Mouse (Mus musculus) intestine, embryonic 14.5 days (tissue): Measurements from ENCODE around the gene Sec24a. TPM values are rescaled to one million over a fixed set of nuclear protein-coding genes. Genes with fewer than 3 reads are reported as not detected.
"Not testable (repeated sequence)": the region's sequence is repeated elsewhere in the genome, so short reads cannot be mapped to it uniquely, and the experiment has no call there.

Experiments
- ATAC-seq: fragments of 200-750 bp; cut with Nextera tagmentation; replicated peaks from 2 replicates; pipeline ENCODE4 v1.8.0; 2017; ENCODE audit warnings: low read depth, moderate number of reproducible peaks, moderate TSS enrichment, moderate library complexity; ENCODE audit not compliant: low FRiP score, low TSS enrichment
- DNase-seq: peaks from one replicate; pipeline ENCODE4 v3.0.0-alpha.2; 2018; ENCODE audit warnings: low spot score
- H3K27ac ChIP-seq: fragments of 300-500 bp; sonication (generic); 2 replicates; pipeline ENCODE4 v1.5.1; 2014; ENCODE audit warnings: low read depth, mild to moderate bottlenecking, control low read depth
- H3K27me3 ChIP-seq: fragments of 300-500 bp; sonication (generic); replicated peaks from 2 replicates; pipeline ENCODE4 v1.6.1; 2014; ENCODE audit warnings: low read length, control low read depth; ENCODE audit not compliant: control insufficient read depth, insufficient read depth
- H3K36me3 ChIP-seq: fragments of 300-500 bp; sonication (generic); 2 replicates; pipeline ENCODE4 v1.6.1; 2014; ENCODE audit warnings: low read length, control low read depth; ENCODE audit not compliant: control insufficient read depth, insufficient read depth
- H3K4me1 ChIP-seq: fragments of 300-500 bp; sonication (generic); replicated peaks from 2 replicates; pipeline ENCODE4 v1.6.1; 2014; ENCODE audit warnings: low read length, control low read depth, mixed read lengths; ENCODE audit not compliant: control insufficient read depth, insufficient read depth
- H3K4me2 ChIP-seq: fragments of 300-500 bp; sonication (generic); 2 replicates; pipeline ENCODE4 v1.6.1; 2014; ENCODE audit warnings: low read length
- H3K4me3 ChIP-seq: fragments of 300-500 bp; sonication (generic); 2 replicates; pipeline ENCODE4 v1.5.1; 2014; ENCODE audit warnings: low read depth, low read length, control low read depth, mixed read lengths
- H3K9ac ChIP-seq: fragments of 300-500 bp; sonication (generic); 2 replicates; pipeline ENCODE4 v1.6.1; 2014; ENCODE audit warnings: mild to moderate bottlenecking, low read length
- H3K9me3 ChIP-seq: fragments of 300-500 bp; sonication (generic); 2 replicates; pipeline ENCODE4 v1.6.1; 2016; ENCODE audit warnings: low read length, control low read depth; ENCODE audit not compliant: control insufficient read depth
- WGBS: fragments of 180-500 bp; shearing (Covaris S2); extraction: QIAGEN DNeasy Blood & Tissue Kit; methylation state at CpG from one replicate; pipeline ENCODE4 v1.1.7; 2014; 5-methylcytosine and 5-hydroxymethylcytosine counted together
- polyA plus RNA-seq: library from polyadenylated mRNA; unstranded; fragments of >200 nt; fragmentation: Nextera tagmentation; extraction: Ambion mirVana; gene quantifications from 2 replicates; pipeline ENCODE4 v1.2.1, GENCODE M21; 2014

The Sec24a gene
- polyA plus RNA-seq, 1 experiment from 2014 or later, result 19.2 TPM

DNA sequence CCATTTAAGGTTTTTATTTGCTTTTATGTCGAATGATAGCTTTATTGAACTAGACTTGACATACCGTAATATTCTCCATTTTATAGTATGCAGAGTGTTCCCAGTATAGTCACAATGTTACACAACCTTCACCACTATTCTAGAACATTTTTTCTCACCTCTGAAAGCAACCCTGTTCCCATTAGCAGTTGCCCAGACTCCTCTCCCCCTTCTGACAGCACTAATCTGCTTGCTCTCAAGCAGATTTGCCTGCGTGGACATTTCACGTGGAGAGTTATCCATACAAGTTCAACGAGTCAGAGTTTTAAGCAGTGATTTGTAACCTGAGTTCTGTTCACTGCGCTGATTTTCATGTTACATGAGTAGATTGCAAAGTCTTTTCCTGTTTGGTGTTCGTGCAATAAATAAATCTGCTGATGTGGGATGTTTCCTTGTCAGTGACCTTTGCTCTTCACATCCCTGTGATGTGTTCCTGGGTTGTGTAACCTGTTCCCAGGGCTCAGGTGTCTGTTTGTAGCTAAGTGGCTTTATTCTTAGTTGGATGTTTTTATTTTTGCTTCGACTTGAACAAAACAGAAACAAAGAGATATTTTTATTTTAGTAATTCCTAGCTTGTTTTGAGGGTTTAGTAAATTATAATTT lies 4.3 kb upstream of the Sec24a start:
- no peak for ATAC-seq
- no peak overlapping the region for H3K9ac ChIP-seq
- H3K27ac ChIP-seq, result no peak overlapping the region

DNA sequence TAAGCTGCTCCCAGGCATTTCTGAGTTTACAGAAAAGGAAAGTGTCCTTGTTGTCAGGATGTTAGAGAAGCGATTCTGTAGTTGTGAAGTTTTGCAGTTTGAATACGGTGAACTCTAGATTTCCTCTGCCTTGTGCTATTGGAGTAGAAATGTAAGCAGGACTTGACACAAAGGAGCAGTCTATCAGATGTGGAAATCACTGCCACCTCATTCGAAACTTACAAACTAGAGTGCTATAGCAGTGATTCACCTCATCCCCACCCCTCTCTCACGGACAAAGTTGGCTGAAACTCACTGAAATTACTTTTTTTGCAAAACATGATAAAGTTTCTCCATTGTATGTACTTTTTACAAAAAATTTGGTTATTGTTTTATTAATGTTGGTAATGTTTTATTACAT lies 1.4 kb upstream of the Sec24a start:
- ATAC-seq (no peak), DNase-seq (no peak)
- no peaks in the 10 kb centered on the region for H3K27me3 ChIP-seq
- no peak overlapping the region for H3K9ac ChIP-seq
- no peaks in the 10 kb centered on the region for H3K9me3 ChIP-seq
- H3K4me3 ChIP-seq, result no peak overlapping the region
- no peak overlapping the region for H3K27ac ChIP-seq
- WGBS, result 72% methylated on average over 4 of the region's 4 CpGs
- H3K4me1 ChIP-seq, result peaks cover 7% of the 10 kb centered on the region
- peak overlapping the region; percentile 97 for H3K4me2 ChIP-seq
- no peaks in the 10 kb centered on the region for H3K36me3 ChIP-seq

More for the DNA sequence above, 4.3 kb upstream of the Sec24a start:
- 61% methylated on average over 8 of the region's 8 CpGs for WGBS
- Histone ChIP-seq H3K9me3 (no peaks in the 10 kb centered on the region), H3K27me3 (no peaks in the 10 kb centered on the region), H3K4me3 (no peak overlapping the region), H3K36me3 (no peaks in the 10 kb centered on the region), H3K4me1 (peaks cover 7% of the 10 kb centered on the region), H3K4me2 (no peak overlapping the region)
- DNase-seq, result no peak

DNA sequence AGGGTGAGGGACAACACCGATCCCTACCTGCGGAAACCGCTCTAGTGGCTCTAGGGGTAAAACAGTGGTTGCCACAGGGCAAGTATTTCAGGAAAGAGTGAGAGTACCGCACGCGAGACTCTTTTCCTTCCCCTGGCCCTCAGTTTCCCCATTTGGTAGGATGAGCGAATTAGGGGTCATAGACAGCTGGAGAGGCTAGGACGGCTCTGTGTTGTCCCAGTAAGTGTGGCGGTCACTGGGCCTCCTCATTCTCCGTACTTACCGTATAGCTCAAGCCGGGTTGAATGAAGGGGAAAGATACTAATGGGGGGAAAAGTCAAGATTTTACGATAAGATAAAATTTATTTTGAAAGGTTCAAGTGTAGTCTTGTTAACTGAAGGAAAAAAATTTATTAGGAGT lies 521 bp upstream of the Sec24a start:
- 4% methylated on average over 13 of the region's 13 CpGs for whole genome bisulfite sequencing
- Histone ChIP-seq H3K4me2 (peak overlapping the region; percentile 97), H3K27me3 (no peaks in the 10 kb centered on the region), H3K27ac (no peak overlapping the region), H3K4me1 (peaks cover 7% of the 10 kb centered on the region), H3K9me3 (no peaks in the 10 kb centered on the region), H3K9ac (peak overlapping the region; percentile 93), H3K4me3 (peak overlapping the region; percentile 98), H3K36me3 (no peaks in the 10 kb centered on the region)
- ATAC-seq, result no peak
- no peak for DNase-seq

DNA sequence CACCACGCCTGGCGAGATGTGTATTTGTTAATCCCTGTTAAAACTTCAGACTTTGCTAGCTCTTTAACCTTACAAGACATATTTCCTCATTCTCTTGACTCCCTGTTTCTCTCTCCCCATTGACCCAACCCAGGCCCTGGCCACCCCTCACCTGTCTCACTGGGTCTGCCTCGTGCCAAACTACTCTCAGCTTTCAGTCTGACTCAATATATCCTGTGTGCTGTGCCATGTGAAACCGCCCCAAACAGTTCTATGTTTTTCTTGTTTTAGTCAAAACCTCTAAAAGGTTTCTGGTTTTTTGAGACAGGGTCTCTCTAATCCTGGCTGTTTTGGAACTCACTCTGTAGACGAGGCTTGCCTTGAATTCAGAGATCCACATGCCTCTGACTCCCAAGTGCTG lies 2.2 kb downstream of the Sec24a start:
- Histone ChIP-seq H3K4me1 (peaks cover 10% of the 10 kb centered on the region), H3K4me2 (no peak overlapping the region), H3K4me3 (no peak overlapping the region), H3K27me3 (no peaks in the 10 kb centered on the region), H3K9me3 (no peaks in the 10 kb centered on the region), H3K9ac (no peak overlapping the region), H3K36me3 (no peaks in the 10 kb centered on the region), H3K27ac (no peak overlapping the region)
- DNase-seq, result no peak
- ATAC-seq, result no peak
- 80% methylated on average over 5 of the region's 5 CpGs for WGBS

DNA sequence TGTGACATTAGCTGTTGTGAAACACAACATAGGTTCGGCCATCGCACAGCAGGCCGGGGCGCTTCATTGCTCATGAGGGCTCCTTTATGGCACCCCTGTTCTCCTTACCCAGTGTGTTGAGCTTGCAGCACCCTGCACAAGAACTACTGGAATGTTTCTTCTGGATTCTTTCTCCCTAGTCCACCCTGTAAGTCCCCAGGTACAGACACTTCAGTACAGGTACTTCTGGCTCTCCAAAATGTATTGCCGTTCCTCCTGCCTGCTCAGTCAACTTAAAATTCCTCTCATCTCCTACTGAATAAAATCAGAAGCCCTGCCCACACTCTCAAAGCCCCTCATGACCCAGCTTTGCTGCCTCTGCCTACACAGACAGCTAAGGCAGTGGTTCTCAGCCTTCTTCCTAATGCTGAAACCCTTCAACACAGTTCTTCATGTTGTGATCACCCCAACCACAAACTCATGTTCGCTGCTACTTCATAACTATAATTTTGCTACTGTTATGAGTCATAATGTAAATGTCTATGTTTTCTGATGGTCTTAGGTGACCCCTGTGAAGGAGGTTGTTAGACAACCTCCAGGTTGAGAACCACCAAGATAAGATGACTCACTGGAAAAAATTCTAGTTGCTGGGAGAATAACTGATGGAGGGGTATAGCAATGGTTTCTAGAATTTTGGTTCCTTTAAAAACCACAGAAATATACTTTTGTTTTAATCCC lies 3.3 kb downstream of the Sec24a start:
- 90% methylated on average over 6 of the region's 6 CpGs for WGBS
- no peak overlapping the region for H3K4me2 ChIP-seq
- no peaks in the 10 kb centered on the region for H3K9me3 ChIP-seq
- no peak overlapping the region for H3K27ac ChIP-seq
- no peak for ATAC-seq
- H3K36me3 ChIP-seq, result no peaks in the 10 kb centered on the region
- DNase-seq, result no peak
- H3K27me3 ChIP-seq, result no peaks in the 10 kb centered on the region
- no peak overlapping the region for H3K4me3 ChIP-seq
- peaks cover 15% of the 10 kb centered on the region for H3K4me1 ChIP-seq
- no peak overlapping the region for H3K9ac ChIP-seq

DNA sequence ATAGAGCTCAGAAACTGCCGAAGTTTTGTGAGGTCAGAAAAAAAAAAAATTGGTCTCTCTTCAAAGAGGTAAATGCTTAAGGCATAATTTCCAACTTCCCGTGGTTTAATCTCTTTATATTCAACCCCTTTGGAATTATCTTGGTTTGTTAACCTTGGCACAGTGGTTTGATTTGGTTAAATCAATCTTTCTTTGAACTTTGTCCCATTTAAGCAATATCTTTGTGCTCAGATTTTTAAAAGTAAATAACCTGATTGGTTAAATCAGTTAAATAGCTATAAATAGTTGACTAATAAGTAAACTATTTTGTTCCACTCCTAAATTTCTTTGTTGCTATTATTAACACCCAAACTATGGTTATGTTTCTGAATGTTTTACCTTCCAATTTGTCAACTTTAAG lies 4.2 kb downstream of the Sec24a start:
- Histone ChIP-seq H3K4me3 (no peak overlapping the region), H3K27me3 (no peaks in the 10 kb centered on the region), H3K9ac (no peak overlapping the region), H3K27ac (no peak overlapping the region), H3K4me1 (peaks cover 14% of the 10 kb centered on the region), H3K4me2 (no peak overlapping the region), H3K36me3 (no peaks in the 10 kb centered on the region), H3K9me3 (no peaks in the 10 kb centered on the region)
- WGBS, result 85% methylated on average over 2 of the region's 2 CpGs
- ATAC-seq (no peak), DNase-seq (no peak)

DNA sequence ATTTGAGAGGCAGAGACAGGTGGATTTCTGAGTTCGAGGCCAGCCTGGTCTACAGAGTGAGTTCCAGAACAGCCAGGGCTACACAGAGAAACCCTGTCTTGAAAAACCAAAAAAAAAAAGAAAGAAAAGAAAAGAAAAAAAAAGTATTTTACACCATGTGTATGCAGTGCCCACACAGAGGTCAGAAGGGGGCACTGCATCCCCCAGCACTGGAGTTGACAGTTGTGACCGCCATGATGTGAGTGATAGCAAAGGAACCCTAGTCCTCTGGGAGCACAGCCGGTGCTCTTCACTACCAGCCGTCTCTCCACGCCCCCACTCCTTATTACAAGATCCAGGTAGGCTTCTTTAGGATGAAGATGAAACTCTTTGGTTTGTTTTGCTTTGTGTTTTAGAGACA lies 5.2 kb downstream of the Sec24a start:
- not testable (repeated sequence) for H3K9ac ChIP-seq, H3K36me3 ChIP-seq, DNase-seq, H3K4me3 ChIP-seq, ATAC-seq, H3K9me3 ChIP-seq, H3K4me2 ChIP-seq, H3K27ac ChIP-seq, H3K27me3 ChIP-seq
- H3K4me1 ChIP-seq, result peaks cover 14% of the 10 kb centered on the region
- WGBS, result 90% methylated on average over 5 of the region's 5 CpGs

DNA sequence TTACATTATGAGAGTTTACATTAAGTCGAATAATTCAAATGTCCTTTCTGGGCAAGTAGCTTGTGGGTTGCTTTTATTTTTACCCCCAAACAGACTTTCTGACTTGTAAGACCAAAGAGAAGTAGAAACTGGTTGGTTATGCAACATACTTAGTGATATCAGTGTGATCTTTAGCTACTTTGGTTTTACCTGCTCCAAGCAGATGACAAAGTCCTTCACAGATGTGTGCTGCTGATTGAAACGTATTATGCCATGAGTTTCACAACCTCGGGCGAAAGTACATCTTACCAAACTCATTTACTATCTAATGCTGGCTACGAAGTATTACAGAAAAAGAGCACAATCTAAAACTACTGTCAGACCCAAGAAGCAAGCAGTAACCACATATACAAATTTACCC lies 5.8 kb downstream of the Sec24a start:
- ATAC-seq, result no peak
- DNase-seq, result no peak
- H3K27ac ChIP-seq, result no peak overlapping the region

DNA sequence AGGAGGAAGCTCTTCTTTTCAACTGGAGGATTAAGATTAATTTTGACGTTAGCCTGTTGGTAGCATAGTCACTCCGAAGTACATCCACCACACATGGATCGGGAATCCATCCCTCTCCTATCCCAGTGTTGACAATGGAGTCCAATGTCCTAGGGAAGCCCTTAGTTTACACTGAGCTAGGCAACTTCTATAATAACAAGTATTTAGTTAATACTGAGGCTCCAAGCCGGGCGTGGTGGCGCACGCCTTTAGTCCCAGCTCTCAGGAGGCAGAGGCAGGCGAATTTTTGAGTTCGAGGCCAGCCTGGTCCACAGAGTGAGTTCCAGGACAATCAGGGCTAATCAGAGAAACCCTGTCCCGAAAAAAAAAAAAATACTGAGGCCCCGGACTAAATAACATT lies 6.4 kb downstream of the Sec24a start:
- ATAC-seq (no peak), DNase-seq (peak; percentile 54)
- no peaks in the 10 kb centered on the region for H3K27me3 ChIP-seq
- H3K4me3 ChIP-seq, result peak overlapping the region; percentile 100
- peak overlapping the region; percentile 70 for H3K27ac ChIP-seq
- H3K4me1 ChIP-seq, result peaks cover 14% of the 10 kb centered on the region
- H3K9ac ChIP-seq, result peak overlapping the region; percentile 95
- no peaks in the 10 kb centered on the region for H3K9me3 ChIP-seq
- no peaks in the 10 kb centered on the region for H3K36me3 ChIP-seq
- H3K4me2 ChIP-seq, result peak overlapping the region; percentile 96
- WGBS, result 72% methylated on average over 11 of the region's 11 CpGs

More for the DNA sequence above, 5.8 kb downstream of the Sec24a start:
- no peak overlapping the region for H3K4me3 ChIP-seq
- no peak overlapping the region for H3K9ac ChIP-seq
- H3K4me1 ChIP-seq, result peaks cover 14% of the 10 kb centered on the region
- H3K4me2 ChIP-seq, result no peak overlapping the region
- H3K36me3 ChIP-seq, result no peaks in the 10 kb centered on the region
- H3K27me3 ChIP-seq, result no peaks in the 10 kb centered on the region
- WGBS, result 88% methylated on average over 5 of the region's 5 CpGs
- H3K9me3 ChIP-seq, result no peaks in the 10 kb centered on the region
